Mouse (Mus musculus) C2C12 (cell line): ENCODE results near the gene Zbtb16. TPM values are rescaled to one million over a fixed set of nuclear protein-coding genes. Genes with fewer than 3 reads are reported as not detected.

ENCODE experiments used
- H3K27me3 ChIP-seq: one replicate; pipeline ENCODE4 v1.6.1; 2011; ENCODE audit not compliant: control insufficient read depth, insufficient read depth, insufficient read length
- H3K36me3 ChIP-seq: one replicate; pipeline ENCODE4 v1.6.1; 2011; ENCODE audit not compliant: control insufficient read depth, insufficient read depth
- H3K4me3 ChIP-seq: one replicate; pipeline ENCODE4 v1.5.1; 2011; ENCODE audit warnings: mild to moderate bottlenecking, control low read depth; ENCODE audit not compliant: poor library complexity, insufficient read depth, severe bottlenecking
- H3K79me2 ChIP-seq: one replicate; pipeline ENCODE4 v1.6.1; 2011; ENCODE audit not compliant: control insufficient read depth, insufficient read depth
- H3K79me3 ChIP-seq: one replicate; pipeline ENCODE4 v1.6.1; 2011; ENCODE audit warnings: low read depth, control low read depth
- H3ac ChIP-seq: one replicate; pipeline ENCODE3; 2011; ENCODE audit warnings: low read depth; ENCODE audit not compliant: control insufficient read depth, insufficient read length
- CEBPB ChIP-seq: IDR thresholded peaks from one replicate; pipeline ENCODE4 v1.6.1; 2011; ENCODE audit warnings: low read depth, mild to moderate bottlenecking, control low read depth, moderate library complexity
- CTCF ChIP-seq: IDR thresholded peaks from one replicate; pipeline ENCODE4 v1.5.1; 2011; ENCODE audit not compliant: control insufficient read depth, insufficient read depth, insufficient read length
- FOSL1 ChIP-seq: IDR thresholded peaks from one replicate; pipeline ENCODE4 v1.8.0; 2011; ENCODE audit warnings: mild to moderate bottlenecking, low read length; ENCODE audit not compliant: poor library complexity, insufficient read depth, severe bottlenecking
- MAX ChIP-seq: IDR thresholded peaks from one replicate; pipeline ENCODE4 v1.6.1; 2011; ENCODE audit warnings: mild to moderate bottlenecking, control low read depth
- MYOD1 ChIP-seq: IDR thresholded peaks from one replicate; pipeline ENCODE4 v1.6.1; 2011; ENCODE audit warnings: low read depth; ENCODE audit not compliant: control insufficient read depth, insufficient read length
- MYOG ChIP-seq: IDR thresholded peaks from one replicate; pipeline ENCODE4 v1.6.1; 2011; ENCODE audit not compliant: control insufficient read depth, insufficient read length; ENCODE audit errors: extremely low read depth
- USF1 ChIP-seq: IDR thresholded peaks from one replicate; pipeline ENCODE4 v1.6.1; 2011; ENCODE audit warnings: low read depth, mild to moderate bottlenecking, control low read depth, moderate library complexity
- polyA plus RNA-seq: library from polyadenylated mRNA; unstranded; fragments of >200 nt; fragmentation: generic; extraction: Trizol; gene quantifications from one replicate; pipeline ENCODE4 v1.2.1, GENCODE M21; 2012; ENCODE audit warnings: missing spikeins

The Zbtb16 gene
- polyA plus RNA-seq, 1 experiment, result not detected

DNA sequence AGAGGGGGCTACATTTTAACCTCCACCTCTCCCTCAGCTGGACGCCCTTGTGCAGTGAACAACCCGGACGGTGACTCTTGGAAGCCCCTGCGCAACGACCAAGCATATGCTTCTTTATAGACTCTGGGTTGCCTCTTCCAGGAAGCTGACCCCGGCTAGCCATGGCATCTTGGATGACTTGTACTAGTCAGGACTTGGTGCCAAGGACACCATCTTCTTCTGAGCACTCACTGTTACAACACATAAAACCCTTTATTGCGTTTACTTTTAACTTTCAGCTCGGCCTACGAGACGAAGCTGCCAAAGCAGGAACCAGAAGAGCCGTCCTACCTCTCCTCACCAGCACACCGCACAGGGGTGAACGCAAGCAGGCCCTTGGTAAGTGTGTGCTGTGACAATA is 165.9 kb downstream of the Zbtb16 start:
- Histone ChIP-seq H3K27me3 (peaks cover 4% of the 10 kb centered on the region), H3K79me3 (no peaks in the 10 kb centered on the region), H3K79me2 (no peaks in the 10 kb centered on the region), H3ac (no peak overlapping the region), H3K4me3 (no peak overlapping the region), H3K36me3 (no peaks in the 10 kb centered on the region)
- no peak for TF ChIP-seq MAX
- TF ChIP-seq CTCF, result no peak
- no peak for TF ChIP-seq FOSL1
- TF ChIP-seq USF1, result no peak
- no peak for TF ChIP-seq MYOG

DNA sequence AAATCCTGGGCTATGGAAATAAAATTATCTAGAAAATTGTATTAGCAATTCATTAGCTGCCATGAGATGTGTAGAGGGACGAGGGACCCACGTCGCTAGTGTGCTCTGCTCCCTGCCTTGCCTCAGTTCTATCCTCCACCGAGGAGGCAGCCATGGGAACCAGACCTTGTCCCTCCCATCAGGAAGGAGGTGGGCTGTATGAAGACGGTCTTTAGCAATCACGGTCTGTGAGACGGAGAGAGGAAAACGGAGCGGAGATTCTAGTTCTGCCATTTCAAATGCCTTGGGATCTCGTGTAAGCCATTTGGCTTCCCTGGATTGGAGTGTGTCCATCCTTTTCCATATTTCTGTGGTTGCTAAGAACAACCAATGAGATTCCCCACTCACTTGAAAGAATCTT is 166.3 kb downstream of the Zbtb16 start:
- H3ac ChIP-seq, result no peak overlapping the region
- peaks cover 7% of the 10 kb centered on the region for H3K27me3 ChIP-seq
- no peaks in the 10 kb centered on the region for H3K79me2 ChIP-seq
- no peaks in the 10 kb centered on the region for H3K79me3 ChIP-seq
- no peaks in the 10 kb centered on the region for H3K36me3 ChIP-seq
- H3K4me3 ChIP-seq, result no peak overlapping the region
- TF ChIP-seq MYOG (no peak), FOSL1 (no peak), CEBPB (no peak), CTCF (no peak), USF1 (no peak), MAX (no peak), MYOD1 (no peak)

DNA sequence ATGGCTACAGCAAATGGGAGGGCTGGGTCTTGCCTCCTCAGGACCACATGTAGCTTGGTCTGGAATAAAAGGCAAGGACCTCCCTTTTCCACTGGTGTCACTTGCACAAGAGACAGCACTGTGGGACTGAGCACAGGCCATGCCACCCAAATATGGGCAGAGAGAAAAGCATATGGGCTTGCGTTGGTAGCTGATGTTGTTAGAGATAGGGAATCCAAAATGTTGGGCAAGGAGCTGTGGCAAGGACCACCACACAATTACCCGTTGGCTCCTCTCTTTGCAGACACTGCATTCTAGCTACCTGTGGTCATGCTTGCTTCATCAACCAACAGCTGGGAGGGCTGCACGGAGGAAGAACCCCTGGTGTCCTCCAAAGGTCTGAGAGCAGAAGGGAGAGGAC is 169.3 kb downstream of the Zbtb16 start:
- no peaks in the 10 kb centered on the region for H3K79me3 ChIP-seq
- no peaks in the 10 kb centered on the region for H3K79me2 ChIP-seq
- H3ac ChIP-seq, result no peak overlapping the region
- H3K36me3 ChIP-seq, result no peaks in the 10 kb centered on the region
- H3K4me3 ChIP-seq, result no peak overlapping the region
- H3K27me3 ChIP-seq, result peaks cover 3% of the 10 kb centered on the region
- no peak for TF ChIP-seq MAX
- TF ChIP-seq MYOD1, result no peak
- no peak for TF ChIP-seq CTCF
- no peak for TF ChIP-seq MYOG
- TF ChIP-seq USF1, result no peak
- TF ChIP-seq FOSL1, result no peak
- no peak for TF ChIP-seq CEBPB

DNA sequence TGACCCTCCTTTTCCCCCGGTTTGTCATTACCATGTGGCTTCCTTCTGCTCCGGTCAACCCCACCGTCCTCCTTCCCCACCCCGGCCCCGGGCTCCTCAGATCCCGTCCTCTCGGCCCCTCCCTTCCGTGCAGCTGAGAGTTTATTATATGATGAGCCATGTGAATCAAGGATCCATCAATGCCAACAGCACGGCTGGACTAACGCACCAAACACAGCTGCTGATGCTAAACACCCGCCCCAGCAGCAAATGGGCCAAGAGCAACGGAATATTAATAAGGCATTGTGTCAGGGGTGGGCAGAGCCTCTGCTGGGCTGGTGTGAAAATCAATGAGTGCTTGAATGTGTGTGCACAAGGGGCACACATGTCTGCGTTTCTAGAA is 173.0 kb downstream of the Zbtb16 start:
- Histone ChIP-seq H3K27me3 (peaks cover 3% of the 10 kb centered on the region), H3K79me2 (no peaks in the 10 kb centered on the region), H3K79me3 (no peaks in the 10 kb centered on the region), H3ac (no peak overlapping the region), H3K36me3 (no peaks in the 10 kb centered on the region), H3K4me3 (no peak overlapping the region)
- TF ChIP-seq MYOD1 (no peak), MAX (no peak), FOSL1 (no peak), CEBPB (no peak), MYOG (no peak), USF1 (no peak), CTCF (no peak)

DNA sequence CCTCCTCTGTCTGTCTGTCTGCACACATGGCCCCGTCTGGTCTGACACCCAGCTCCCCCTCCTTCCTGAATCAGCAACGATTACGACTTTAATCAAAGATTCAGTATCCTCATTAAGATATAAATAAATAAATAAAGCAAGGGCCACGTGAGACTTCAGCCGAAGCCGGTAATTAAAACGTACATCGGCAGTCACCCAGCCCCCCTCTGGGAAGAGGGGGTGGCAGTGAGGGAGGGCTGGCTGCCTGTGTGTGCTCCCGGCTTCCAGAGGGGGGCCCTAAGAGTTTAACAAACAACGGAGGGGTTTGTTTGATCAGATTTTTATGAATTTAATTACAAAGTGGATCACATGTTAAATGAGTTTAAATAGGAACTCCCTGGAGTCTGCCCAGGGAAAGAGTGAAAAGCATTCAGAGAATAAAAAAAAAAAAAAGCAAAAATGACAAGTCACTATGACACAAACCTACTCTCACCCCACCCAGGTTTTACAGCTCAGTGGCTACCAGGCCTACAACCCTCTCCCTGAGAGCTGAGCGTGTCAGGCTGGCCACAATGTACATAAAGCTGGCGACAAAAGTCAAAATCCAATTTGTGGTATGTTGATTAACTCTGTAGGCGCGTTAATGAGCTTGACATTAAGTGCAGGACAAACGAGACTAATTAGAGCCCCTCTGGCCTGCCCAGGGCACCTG is 173.5 kb downstream of the Zbtb16 start:
- Histone ChIP-seq H3K79me2 (no peaks in the 10 kb centered on the region), H3ac (no peak overlapping the region), H3K79me3 (no peaks in the 10 kb centered on the region), H3K27me3 (peaks cover 3% of the 10 kb centered on the region), H3K4me3 (no peak overlapping the region), H3K36me3 (no peaks in the 10 kb centered on the region)
- TF ChIP-seq USF1, result no peak
- no peak for TF ChIP-seq FOSL1
- no peak for TF ChIP-seq CEBPB
- no peak for TF ChIP-seq MYOG
- no peak for TF ChIP-seq CTCF
- no peak for TF ChIP-seq MYOD1
- TF ChIP-seq MAX, result no peak

DNA sequence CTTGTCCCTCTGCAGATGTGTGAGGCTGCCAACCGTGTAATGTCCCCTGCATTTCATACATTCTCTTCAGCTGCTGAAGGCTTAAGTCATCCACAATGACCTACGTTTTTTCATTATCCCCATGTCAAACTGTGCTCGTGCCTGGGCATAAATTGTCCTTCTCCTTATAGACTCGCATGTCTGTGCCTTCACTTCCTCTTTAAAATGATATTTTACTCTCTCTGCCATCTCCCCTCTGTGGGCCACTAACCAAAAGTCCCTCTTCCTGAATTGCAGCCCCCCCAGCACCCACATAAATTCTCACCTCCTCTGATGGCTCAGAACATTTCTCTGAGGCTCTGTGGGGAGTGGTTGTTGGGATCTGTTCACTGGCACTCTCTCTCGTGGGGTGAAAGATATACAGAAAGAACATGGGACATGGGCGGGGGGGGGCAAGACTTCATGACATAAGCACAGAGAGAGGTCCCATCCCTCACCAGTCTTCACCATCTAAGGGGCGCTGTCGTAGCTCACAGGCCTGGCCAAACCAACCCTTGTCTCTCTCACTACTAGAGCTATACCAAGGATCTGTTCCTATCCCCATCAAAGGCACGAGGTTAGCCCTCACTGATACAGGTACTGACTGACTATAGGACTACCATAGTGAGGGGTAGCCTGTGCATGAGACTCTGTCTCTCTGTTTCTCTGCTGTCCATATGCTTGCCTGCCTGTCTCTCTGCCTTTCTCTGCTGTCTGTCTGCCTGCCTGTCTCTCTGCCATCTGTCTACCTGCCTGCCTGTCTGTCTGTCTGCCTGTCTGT is 174.6 kb downstream of the Zbtb16 start:
- H3ac ChIP-seq, result no peak overlapping the region
- peaks cover 3% of the 10 kb centered on the region for H3K27me3 ChIP-seq
- no peaks in the 10 kb centered on the region for H3K79me3 ChIP-seq
- H3K4me3 ChIP-seq, result no peak overlapping the region
- TF ChIP-seq MAX (no peak), CEBPB (no peak), USF1 (no peak), MYOD1 (no peak), FOSL1 (no peak), MYOG (no peak), CTCF (no peak)
- no peaks in the 10 kb centered on the region for H3K36me3 ChIP-seq
- H3K79me2 ChIP-seq, result no peaks in the 10 kb centered on the region
